Mouse (Mus musculus) MN1 (cell line): ENCODE data around the gene Fbxl8.

Experiments used
- DNase-seq: peaks from one replicate; pipeline ENCODE4 v3.0.0-alpha.2; 2016; ENCODE audit warnings: low spot score

Fbxl8 gene

DNA sequence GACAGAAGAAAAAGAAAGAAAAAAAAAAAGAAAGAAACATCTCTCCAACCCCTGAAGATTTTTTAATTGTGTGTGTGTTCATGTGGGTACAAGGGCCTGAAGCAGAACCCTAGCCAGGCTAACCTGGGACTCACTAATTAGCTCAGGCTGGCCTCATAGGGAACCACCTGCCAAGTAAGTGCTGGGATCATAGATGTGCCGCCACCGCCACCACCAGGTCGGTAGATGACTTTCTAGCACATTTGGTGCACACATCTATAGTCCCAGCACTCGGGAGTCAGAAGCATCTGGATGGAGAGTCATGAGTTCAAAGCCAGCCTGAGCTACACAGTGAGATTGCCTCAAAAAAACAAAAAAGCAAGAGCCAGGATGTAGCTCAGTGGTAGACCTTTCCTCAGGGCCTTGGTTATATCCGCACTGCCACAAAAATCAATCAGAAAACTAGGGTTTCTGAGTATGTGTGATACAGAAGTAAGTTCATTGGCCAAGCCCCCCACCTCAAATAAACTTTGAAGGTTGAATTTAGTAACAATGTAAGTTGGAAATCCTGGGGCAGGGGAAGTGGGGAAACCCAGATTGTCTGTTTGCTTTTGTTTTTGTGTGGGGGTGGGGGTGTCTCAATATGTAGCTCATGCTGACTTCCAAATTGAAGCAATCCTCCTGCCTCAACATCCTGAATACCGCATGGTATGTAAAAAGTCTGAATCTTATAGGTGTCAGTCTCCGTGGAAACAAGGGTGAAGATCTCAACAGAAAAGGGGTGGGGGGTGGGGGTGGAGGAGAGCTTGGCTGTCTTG lies 6.9 kb upstream of the Fbxl8 start:
- DNase-seq, result no peak

DNA sequence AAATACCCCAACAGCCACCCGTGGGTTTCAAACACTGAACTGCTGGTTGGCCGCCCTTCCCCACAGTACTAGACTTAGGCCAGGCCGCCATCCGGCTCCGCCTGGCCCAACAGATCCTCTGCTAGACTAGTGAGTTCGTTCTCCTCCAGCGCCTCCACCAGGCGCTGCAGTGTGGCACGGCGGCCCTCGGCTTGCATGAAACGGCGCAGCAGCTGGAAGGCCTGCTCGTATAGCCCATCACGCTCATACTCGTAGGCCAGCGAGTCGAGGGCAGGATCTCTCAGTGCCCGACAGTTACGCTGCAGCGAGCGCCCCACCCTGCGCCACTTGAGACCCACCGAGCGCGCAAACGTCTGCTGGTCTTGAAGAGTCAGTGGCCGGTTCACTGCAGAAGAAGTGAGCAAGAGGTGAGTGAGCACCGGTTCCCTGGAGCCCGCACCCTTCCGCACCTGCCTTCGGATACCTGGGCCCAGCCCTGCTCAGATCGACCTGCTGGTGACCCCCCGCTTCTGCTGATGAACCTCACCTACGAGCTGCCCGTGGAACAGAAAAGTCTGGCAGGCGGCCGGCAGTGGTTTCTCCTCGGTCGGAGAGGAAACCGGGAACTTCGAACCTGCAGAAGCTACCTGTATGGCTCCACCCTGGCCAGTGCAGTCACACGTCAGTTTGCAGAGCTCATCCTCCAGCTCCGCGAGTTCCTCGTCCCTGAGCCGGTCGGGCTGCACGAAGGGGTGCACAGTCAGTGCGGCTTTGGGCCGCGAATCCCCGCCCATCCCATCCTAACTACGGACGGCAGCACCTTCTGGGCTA lies 5.3 kb upstream of the Fbxl8 start:
- no peak for DNase-seq

DNA sequence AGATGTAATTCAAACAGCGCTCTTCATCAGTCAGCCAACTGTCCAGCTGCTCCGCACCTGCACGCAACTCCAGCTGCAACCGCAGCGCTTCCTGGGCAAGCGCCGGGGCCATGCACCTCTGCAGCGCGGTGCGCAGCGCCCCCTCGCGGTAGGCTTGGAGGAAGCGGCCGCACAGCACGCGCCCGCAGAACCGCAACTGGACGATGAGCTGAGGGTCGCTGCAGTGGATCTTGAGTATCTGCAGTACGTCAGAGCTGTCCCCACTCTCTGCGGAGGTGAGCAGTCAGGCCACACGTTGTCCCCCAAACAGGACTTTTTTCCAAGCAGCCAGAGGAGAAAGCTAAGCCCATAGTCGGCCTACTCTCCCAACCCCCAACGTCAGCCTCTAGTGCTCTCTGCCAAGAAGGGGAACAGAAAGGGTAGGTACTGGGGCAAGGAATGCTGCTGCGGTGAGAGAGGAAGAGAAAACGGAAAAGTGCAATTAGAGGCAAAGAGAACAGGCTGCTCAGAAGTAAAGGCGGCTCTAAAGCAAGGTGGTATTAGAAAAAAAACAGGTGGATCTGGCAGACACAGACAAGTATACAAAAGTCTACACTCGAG lies 4.6 kb upstream of the Fbxl8 start:
- no peak for DNase-seq

DNA sequence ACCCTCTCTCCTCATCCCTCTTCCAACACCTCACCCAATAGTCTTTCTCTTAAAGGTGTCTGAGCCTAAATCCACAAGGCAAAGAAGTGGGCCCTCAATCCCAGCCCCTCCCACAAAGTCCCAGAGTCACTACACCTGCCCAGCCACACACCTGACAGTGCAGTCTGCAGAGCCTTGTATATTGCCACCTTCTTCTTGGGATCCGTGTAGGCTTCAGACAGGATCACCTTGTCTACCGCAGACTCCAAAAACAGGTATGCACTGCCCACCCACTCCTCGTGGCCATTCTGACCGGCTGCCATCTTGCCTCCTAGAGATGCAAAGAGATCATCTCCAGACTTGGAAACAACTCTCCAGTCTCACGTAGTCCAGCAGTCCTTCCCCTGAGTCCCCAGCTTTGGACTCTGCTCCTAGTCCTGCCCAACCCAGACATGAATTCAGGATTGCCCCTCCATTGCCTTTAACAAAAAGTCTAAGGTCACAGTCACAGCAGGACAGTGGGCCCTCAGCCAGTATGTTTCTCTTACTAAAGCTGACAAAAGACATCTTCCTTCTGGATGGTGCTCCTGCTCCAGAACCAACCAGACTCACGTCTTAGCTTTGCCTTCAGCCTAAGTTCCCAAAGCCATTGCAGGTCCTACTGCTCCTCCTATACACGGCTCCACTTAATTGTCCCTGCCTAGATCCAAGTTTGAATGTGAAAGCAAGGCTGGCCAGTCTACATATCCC lies 3.9 kb upstream of the Fbxl8 start:
- DNase-seq, result no peak

DNA sequence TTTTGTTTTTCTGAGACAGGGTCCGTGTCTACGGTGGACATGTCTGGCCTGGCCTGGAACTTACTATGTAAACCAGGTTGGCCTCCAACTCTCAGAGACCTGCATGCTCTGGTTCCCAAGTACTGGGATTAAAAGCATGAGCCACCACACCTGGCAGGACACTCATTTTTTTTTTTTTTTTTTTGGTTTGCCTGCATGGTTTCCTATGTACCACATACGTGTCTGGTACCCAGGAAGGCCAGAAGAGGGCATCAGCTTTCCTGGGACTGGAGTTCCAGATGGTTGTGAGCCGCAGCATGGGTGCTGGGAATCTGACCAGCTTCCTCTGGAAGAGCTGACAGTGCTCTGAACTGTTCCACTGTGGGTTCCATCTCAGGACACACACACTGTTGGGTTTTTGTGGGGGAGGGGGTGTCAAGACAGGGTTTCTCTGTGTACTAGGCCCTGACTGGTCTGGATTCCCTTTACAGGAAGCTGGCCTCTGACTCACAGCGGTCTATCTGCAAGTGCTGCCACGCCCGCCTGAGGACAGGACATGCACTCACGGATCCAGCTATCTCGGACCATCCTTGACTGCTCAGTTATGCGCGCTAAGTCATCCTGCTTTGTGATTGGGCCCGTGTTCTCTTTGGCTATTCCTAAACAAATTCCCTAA lies 3.0 kb upstream of the Fbxl8 start:
- no peak for DNase-seq

DNA sequence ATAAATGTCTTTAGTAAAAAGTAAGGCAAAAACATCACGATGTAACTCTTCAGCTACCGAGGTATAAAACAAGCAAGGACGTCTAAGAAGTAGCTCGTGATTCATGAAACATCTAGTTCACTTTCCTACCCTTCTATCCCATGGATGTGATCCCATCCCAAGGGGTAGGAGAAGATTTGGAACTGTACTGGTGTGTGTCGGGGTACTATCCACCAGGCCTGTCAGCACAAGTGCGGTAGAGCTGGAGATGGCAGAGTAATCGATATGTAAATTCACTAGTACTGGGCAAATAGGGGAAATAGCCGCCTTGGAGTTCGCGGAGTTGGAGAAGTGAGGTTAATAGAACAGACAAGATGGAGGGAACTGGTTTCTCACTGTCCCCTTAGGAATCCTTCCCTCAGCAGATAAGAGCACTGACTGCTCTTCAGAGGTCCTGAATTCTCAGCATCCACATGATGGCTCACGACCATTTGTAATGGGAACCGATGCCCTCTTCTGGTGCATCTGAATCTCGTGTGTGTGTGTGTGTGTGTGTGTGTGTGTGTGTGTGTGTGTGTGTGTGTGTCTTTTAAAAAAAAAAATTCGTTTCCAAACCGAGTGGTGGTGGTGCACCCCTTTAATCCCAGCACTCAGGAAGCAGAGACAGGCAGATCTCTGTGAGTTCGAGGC lies 1.1 kb upstream of the Fbxl8 start:
- no peak for DNase-seq

DNA sequence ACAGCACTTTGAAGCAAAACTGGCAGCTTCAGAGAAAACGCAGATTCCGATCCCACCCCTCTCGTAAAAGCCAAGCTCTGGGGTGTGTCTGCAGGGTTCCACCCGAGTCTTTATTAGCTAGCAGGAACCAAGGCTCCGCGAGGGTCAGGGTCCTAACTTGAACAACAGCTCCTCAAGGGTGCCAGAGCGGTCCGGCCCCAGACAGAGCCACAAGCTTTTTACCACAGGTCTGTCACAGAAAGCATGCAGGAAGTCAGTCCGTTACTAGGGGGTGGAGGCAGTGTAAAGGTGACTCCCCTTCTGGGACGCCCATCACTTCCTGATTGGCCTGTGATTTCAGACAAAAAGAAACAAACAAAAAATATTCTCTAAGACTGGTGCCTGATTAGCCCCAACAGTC lies 680 bp downstream of the Fbxl8 start:
- peak; percentile 50 for DNase-seq

DNA sequence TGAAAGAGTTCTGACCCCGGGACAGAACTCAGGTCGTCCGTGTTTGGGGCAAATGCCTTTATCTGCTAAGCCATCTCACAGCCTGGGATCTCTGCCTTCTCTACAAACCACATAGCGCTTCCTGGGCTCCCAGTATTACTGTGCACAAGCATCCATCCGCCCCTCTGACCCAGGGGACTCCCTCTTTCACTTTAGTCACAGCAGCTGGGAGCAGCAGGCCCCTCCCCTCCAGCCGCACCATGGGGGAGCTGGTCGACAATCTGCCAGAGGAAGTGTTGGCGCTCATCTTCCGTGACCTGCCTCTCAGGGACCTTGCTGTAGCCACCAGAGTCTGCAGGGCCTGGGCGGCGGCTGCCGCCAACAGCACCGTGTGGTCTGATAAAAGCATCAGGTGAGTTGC lies 2.3 kb downstream of the Fbxl8 start:
- DNase-seq, result no peak

DNA sequence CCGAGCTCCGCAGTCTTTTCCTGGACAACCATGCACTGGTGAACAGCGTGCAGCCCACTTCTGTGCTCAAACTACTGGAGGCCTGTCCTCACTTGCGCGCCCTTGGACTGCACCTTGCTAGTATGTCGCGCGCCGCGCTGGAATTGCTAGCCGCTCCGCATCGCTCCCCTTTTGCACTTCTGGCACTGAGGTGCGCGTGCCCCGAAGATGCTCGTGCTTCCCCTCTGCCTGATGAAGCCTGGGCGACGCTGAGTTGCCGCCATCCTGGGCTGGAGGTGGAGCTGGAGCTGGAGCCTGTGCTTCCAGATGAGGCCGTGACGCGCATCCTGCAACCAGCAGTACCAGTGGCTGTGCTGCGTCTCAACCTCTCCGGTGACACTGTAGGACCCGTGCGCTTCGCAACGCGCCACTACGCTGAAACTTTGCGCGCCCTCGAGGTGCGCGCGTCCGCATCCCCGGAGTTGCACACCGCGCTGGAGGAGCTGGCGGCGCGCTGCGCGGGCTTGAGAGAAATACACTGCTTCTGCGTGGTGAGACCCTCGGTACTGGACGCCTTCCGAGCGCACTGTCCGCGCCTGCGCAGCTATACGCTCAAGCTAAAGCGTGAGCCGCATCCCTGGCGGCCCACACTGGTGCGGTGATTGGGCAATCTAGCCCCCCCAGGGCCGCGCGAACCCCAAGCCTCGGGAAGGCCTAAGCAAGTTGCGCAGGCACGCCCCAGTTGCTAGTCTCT lies 4.1 kb downstream of the Fbxl8 start:
- no peak for DNase-seq

DNA sequence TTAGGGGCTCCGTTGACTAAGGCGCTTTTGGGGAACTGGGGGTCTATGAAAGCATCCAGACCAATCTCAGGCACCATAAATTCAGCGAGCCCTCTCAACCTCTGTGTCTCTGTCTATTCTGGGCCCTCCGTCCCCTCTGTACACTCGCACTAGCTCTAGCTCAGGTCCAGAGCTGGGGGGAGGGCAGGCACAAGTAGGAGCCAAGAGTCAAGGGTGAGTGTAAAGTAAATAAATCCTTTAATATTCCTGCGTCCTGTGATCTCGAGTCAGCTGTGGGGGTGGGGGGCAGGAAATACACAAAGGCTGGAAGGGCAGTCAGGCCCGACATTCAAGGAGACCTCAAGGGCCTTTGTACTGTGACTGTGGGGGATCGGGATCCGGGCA lies 4.6 kb downstream of the Fbxl8 start:
- DNase-seq, result no peak

DNA sequence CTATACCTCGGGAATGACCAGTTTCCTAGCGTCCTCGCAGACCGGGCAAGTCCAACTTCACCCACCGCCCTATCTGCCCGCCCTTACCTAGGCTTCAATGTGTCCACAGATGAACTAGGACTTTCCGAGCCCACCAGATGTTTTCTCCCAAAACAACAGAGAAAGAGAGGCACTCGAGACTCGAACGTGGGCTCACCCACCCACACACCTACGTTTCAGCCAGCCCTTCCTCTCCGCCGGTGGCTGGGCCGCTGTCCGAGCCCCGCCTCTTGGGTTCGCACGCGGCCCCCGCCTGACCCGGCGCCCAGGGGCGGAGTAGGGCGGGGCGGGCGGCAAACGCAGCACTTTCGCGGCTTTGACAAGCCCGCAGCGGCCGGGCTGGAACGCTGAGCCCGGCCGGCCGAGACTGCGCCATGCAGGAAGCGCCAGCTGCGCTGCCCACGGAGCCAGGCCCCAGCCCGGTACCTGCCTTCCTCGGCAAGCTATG lies 5.1 kb downstream of the Fbxl8 start, which contains the start of gene Hsf4:
Hsf4 (plus strand) TSS at position 341 of the 487 bp plus-strand sequence.
- DNase-seq, result no peak

DNA sequence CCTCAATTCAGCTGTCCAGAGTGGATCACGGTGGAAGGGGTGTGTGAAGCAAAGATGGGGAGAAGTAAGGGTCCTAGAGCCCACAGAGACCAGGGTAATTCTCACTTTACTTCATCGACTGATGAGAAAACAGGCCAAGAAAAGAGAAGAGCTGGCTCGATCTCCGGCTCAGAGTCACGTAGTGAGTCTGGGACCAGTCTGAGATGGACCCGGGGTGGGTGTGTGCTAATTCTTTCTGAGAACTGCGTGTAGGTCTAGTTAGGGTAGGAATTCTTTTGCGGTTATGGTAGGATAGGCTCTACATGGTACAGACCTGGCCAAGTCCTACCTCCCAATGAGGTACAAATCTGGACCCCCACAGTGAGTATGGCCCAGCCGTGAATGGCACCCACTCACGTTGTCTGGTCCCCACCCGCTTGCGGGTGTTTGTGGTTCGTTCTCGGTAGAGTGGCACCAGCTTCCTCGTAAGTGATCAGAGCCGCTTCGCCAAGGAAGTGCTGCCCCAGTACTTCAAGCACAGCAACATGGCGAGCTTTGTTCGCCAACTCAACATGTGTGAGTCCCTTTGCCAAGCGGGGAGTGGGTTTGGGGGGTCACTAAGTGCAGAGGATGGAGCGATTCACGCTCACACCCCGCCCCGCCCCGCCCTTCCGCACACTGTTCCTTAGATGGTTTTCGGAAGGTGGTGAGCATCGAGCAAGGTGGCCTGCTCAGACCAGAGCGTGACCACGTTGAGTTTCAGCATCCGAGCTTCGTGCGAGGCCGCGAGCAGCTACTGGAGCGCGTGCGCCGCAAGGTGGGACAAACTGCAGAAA lies 5.9 kb downstream of the Fbxl8 start:
- DNase-seq, result no peak

DNA sequence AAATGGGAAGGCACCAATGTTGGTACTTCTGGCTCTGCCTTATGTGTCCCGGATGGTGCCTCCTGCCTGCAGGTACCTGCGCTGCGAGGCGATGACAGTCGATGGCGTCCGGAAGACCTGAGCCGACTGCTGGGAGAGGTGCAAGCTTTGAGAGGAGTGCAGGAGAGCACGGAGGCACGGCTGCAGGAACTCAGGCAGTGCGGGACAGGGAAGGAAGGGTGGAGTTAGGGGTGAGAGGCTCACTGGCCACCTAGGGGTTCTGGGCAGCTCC lies 6.4 kb downstream of the Fbxl8 start:
- DNase-seq, result no peak

DNA sequence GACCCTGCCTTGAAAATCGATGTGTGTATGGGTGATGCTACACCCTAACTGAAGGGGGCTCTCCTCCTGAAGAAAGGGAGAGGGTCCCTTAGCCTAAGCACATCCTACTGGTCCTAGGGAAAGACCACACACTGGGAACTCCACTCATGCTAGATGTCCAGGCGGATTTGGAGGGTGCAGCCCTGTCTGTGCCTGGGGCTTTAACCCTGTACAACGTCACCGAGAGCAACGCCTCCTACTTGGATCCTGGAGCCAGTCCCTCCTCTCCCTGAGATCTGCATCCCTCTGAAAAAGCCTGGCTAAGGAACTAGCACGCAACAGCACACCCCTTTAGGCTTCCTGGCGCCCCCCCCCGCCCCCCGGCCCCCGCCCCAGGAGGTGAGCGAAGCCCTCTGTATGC lies 10.9 kb downstream of the Fbxl8 start:
- peak; percentile 36 for DNase-seq

DNA sequence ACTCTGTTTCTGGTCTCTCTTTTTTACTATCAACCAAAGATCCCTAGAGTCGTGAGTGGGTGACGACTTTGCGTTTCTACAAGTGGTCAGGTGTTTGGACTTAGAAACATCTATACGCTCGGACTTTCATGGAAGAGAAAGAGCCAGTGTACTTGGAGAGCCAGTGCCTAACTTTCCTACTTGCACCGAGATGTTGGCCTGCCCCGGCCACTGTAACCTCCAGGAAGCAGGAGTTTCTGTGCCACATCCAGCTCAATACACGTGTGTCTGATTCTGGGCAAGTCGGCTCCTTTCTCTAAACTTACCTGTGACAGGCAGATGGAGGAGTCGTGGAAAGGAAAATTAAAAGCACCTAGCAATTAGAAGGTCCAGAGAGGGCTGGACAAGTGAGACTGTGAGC lies 11.4 kb downstream of the Fbxl8 start, which contains the start of gene Nol3:
Nol3 (plus strand) TSS at position 301 of the 400 bp plus-strand sequence.
- DNase-seq, result peak; percentile 28

DNA sequence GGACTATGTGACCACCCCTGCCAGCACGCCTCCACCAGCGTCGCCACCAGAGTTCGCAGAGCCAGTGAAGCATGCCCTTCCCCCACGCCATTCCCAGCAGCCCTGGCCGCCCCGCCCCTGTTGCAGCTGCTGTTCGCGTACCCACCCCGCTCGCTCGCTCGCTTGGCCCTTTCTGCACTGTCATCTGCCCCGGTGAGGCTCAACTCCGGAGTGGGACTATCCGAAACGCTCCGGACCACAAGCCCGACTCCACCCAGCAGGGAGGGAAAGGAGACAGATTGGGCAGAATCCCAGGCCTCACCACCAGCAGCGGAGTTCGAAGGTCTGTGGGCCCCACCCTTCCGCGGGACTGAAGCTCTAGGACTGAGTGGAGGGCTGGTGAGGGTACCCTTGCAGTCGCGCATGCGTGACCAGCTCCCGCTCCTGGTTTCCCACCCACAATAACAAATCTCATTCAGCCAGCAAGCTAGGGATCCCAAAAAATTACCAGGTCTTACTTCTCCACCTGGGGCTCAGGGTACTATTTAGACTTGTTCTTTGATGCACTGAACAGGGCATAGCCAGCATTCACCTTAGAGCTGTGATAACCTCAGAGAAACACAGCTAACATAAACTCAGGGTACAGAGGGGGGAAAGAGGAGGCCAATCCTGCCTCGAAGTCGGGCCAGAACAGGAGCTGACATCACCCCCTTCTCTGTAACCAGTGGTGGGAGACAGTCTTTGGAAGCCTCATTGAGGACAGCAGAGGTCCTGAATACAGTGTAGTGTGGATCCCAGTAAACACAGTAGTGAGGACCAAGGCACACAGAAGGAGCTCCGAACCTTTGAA lies 12.1 kb downstream of the Fbxl8 start:
- peak; percentile 86 for DNase-seq

DNA sequence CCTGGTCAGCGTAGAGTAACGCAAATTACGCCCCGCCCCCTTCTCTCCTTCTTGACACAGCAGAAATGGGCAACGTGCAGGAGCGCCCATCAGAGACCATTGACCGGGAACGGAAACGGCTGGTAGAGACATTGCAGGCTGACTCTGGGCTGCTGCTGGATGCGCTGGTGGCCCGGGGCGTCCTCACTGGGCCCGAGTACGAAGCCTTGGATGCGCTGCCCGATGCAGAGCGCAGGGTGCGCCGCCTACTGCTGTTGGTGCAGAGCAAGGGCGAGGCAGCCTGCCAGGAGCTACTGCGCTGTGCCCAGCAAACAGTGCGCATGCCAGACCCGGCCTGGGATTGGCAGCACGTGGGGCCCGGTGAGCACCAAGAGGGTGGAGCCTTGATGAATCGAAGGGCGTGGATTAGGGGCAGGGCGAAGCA lies 14.5 kb downstream of the Fbxl8 start:
- DNase-seq, result no peak

DNA sequence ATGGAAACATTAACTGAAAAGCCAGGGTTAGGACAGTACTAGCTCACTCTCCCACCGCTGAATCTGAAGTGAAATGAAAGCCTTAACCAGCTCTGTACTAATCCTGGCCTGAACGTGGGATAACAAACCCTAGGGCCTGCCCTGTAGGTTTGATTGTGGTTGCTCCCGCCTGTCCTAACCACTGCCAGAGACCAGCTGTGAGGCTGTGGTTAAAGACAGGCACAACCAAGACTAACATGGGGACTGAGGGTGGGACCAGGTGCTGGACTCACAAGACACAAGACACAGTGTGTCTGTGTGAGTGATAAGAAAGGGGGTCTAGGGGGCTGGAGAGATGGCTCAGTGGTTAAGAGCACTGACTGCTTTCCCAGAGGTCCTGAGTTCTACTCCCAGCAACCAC lies 16.1 kb downstream of the Fbxl8 start:
- DNase-seq, result no peak

DNA sequence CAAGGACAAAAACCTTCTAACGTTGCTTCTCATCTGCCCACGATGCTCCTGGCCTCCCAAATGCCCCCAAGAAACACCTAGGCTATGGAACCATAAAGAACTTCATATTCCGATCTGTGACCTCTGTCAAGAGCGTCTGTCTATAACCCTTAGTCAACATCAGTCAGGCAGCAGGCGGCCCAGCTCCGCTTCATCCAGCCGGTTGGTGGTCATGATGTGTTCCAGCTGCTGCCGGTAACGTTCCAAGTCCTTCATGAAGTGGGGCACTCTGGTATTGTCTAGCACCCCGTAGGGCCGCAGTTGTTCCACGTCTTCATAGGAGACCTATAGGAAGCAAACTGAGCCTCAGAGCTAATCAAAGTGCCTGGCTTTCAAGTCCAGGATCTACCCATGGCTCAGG lies 17.4 kb downstream of the Fbxl8 start:
- DNase-seq, result no peak
